Mouse (Mus musculus) spleen, embryonic (tissue): ENCODE measurements around the gene Mndal.
"Not testable (repeated sequence)": the region's sequence is repeated elsewhere in the genome, so short reads cannot be mapped to it uniquely, and the experiment has no call there.

ENCODE experiments used
- CTCF ChIA-PET: fragments of 350-600 bp; sonication (Branson Sonifier 250); formaldehyde crosslinking; loops from one replicate; lab custom pipeline; 2022; lab: Charles Lee

Mndal gene

GRCm38 (mm10) chr1:173941924-173942779 lies at the start of gene Mndal, which contains the start of gene Ifi203:
Gene Mndal (minus strand): TSS chr1:173942491.
Gene Ifi203 (minus strand): TSS chr1:173942672.
- CTCF ChIA-PET, result not testable (repeated sequence)

- CTCF ChIA-PET, result not testable (repeated sequence)
Measured at GRCm38 (mm10) chr1:173982694-173983305, 40.5 kb upstream of the Mndal start, which contains the start of gene Ifi202b. Gene Ifi202b (minus strand): TSS chr1:173982744.

DNA sequence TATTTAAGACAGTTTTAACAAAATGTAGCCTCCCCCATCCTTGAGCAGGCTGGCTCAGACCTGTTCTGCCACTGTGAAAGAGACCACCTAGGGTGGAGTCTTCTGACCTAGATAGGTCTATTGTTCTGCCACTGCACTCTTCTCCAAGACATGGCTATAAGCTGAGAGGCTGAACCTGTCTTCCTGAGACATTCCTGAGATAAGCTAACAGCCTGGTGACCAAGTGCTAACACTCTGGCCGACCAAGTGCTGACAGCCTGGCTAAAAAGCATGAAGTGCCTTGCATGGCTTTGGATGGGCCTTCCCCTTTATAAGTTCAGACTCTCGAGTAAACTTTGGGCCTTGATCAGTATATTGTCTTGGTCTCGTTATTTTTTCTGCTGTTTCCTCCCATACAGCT lies 38.7 kb upstream of the Mndal start:
- CTCF ChIA-PET, result not testable (repeated sequence)

GRCm38 (mm10) chr1:173977622-173978021 lies 35.3 kb upstream of the Mndal start:
- CTCF ChIA-PET, result no interaction called here

GRCm38 (mm10) chr1:173973111-173973510 lies 30.8 kb upstream of the Mndal start:
- CTCF ChIA-PET, result no interaction called here

DNA sequence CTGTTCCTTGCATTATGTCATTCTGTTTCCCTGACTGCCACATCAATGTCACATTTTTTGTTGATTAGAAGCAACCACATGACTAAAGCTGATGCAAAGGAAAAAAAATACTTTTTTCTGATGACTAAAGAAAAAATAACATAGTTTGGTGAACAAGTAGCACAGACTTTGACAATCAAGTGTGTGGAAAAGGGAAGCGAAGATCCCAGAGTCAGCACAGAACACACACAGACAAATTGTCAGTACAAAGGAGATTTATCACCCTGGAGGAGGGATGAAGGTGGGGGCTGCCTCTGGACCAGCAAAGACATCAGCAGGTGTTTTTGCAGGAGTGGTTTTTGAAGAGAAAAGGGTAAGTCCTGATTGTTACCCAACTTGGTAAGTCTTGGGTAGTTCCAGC lies 19.2 kb upstream of the Mndal start:
- CTCF ChIA-PET, result not testable (repeated sequence)

- CTCF ChIA-PET, result not testable (repeated sequence)
Measured at GRCm38 (mm10) chr1:173959998-173960397, 17.7 kb upstream of the Mndal start.

GRCm38 (mm10) chr1:173955839-173956527 lies 13.7 kb upstream of the Mndal start:
- CTCF ChIA-PET, result not testable (repeated sequence)

GRCm38 (mm10) chr1:173955071-173955796 lies 12.9 kb upstream of the Mndal start:
- CTCF ChIA-PET, result interaction anchor here (0.6 kb wide), 1 partner anchor 12 kb away, joined by 3 read pairs; no protein-coding TSS in a partner anchor

DNA sequence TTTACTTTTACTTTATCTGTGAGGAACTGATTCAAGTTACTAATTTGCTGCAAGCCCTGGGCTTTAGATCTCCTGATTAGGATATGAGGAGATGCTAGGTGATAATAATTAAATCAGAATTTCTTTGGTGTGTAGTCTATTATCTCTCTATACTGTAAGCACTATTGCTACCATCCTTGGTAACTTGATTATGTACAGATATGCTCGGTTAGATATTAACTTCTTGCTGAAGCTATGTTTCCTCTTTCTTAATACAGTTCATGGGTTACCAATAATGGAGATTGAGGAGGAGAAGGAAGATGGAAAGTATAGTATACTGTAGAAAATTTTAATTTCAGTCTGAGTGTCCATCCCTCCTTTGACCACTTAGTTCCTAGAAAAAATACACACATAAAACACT lies 11.3 kb upstream of the Mndal start:
- CTCF ChIA-PET, result no interaction called here

DNA sequence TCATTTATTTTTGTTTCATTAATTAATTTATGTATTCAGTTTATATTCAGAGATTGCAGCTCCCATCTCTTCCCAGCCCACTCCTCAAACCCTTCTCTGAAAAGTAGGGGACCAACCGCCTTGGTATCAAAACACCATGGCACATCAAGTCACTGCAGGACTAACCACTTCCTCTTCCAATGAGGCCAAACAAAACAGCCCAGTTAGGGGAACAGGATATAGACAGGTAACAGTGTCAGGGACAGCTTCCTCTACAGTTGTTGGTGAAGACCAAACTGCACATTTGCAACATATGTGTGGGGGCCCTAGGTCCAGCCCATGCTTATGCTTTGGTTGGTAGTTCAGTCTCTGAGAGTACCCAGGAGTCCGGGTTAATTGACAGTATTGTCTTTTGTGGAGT lies 6.8 kb upstream of the Mndal start:
- CTCF ChIA-PET, result not testable (repeated sequence)

- CTCF ChIA-PET, result not testable (repeated sequence)
Measured at GRCm38 (mm10) chr1:173942780-173943066, 432 bp upstream of the Mndal start.

GRCm38 (mm10) chr1:173941522-173941921 lies 769 bp downstream of the Mndal start:
- CTCF ChIA-PET, result not testable (repeated sequence)

- CTCF ChIA-PET, result not testable (repeated sequence)
Measured at GRCm38 (mm10) chr1:173919279-173919678, 23.0 kb downstream of the Mndal start.

DNA sequence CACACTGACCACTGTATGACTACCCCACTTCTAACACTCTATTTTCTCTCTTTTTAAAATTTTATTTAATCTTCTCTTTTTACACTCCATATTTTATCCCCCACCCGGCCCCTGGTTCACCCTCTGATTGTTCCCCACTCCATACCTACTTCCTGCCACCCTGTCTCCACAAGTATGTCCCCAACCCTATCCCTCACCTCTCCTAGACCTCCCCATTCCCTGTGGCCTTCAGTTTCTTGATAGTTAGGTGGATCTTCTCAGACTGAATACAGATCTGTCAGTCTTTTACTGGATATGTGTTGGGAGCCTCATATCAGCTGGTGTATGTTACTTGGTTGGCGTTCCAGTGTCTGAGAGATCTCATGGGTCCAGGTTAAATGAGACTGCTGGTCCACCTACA lies 27.7 kb downstream of the Mndal start:
- CTCF ChIA-PET, result no interaction called here

DNA sequence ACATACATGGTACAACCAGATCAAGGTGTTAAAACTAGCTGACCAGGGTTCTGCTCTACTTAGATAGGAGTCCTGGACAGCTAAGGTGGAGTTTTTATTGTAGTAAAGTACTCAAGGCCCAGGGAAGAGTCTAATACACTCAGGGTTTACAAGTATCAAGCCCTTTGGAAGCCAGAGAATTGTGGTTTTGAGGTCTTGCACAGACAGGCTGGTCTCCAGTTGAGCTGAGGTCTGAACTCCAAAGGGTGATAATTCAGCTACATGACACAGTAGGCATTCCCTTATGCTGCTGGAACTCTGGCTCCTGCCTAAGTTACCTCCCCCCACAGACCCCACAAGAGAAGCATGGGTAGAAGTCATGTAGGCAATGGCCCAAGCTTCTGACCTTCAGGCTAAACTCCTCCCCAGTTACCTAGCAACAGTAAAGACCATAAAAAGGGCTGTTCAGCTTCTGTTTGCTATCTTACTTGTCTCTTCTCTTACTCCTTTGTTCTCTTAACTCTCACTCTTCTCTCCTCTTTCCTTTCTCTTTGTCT lies 29.0 kb downstream of the Mndal start:
- CTCF ChIA-PET, result interaction anchor here (0.7 kb wide), 1 partner anchor 1744 kb away, joined by 6 read pairs; no protein-coding TSS in a partner anchor

- CTCF ChIA-PET, result not testable (repeated sequence)
Measured at GRCm38 (mm10) chr1:173912548-173913255, 29.6 kb downstream of the Mndal start, which contains the start of gene Ifi211. Gene Ifi211 (minus strand): TSS chr1:173913046.

DNA sequence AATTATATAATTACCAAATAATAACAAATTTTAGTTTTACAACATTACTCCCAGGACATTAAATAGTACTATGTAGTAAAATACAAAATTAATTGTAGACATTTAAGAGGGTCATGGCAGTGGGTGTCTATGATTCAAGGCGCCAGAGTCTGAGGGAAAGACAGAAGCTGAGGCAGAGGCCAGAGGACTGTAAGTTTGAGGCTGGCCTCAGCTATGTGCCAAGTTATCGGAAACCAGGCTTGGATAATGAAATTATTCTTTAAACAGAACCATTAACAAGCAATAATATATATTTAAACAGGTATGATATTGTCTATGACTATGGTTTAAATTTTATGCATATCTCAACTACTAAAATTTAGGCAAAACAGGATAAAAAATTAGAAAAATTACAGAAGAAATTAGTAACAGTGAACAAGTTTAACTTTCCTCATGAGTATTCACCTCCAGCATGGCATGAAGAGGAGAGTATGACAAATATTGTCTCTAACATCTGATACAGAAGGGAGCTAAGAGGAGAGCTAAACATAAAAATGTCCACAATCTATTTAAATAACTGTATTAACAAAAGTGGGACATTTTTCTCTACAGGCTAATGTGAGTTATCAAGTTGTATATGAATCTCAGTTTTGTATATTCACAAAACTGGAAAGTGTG lies 30.4 kb downstream of the Mndal start:
- CTCF ChIA-PET, result no interaction called here

GRCm38 (mm10) chr1:173908390-173908789 lies 33.9 kb downstream of the Mndal start:
- CTCF ChIA-PET, result not testable (repeated sequence)

- CTCF ChIA-PET, result not testable (repeated sequence)
Measured at GRCm38 (mm10) chr1:173905885-173906284, 36.4 kb downstream of the Mndal start.
